Mouse (Mus musculus) hindbrain, embryonic 10.5 days (tissue): ENCODE measurements around the gene Hmcn2. TPM values are rescaled to one million over a fixed set of nuclear protein-coding genes. Genes with fewer than 3 reads are reported as not detected.
A peak's percentile ranks its signal among the peaks of the same experiment; 100 is the strongest.

Experiments
- DNase-seq: peaks from one replicate; pipeline ENCODE4 v3.0.0-alpha.2; 2017; ENCODE audit warnings: low spot score
- H3K27ac ChIP-seq: fragments of 300-500 bp; sonication (generic); 2 replicates; pipeline ENCODE4 v1.5.1; 2016; ENCODE audit warnings: mild to moderate bottlenecking, moderate library complexity
- H3K27me3 ChIP-seq: fragments of 300-500 bp; sonication (generic); 2 replicates; pipeline ENCODE4 v1.6.1; 2016; ENCODE audit warnings: mild to moderate bottlenecking; ENCODE audit not compliant: poor library complexity, insufficient read depth, severe bottlenecking
- H3K36me3 ChIP-seq: fragments of 300-500 bp; sonication (generic); 2 replicates; pipeline ENCODE4 v1.6.1; 2016; ENCODE audit warnings: mild to moderate bottlenecking, moderate library complexity
- H3K4me1 ChIP-seq: fragments of 300-500 bp; sonication (generic); replicated peaks from 2 replicates; pipeline ENCODE4 v1.6.1; 2016; ENCODE audit warnings: mild to moderate bottlenecking
- H3K4me3 ChIP-seq: fragments of 300-500 bp; sonication (generic); 2 replicates; pipeline ENCODE4 v1.5.1; 2016; ENCODE audit warnings: mild to moderate bottlenecking, moderate library complexity
- H3K9me3 ChIP-seq: fragments of 300-500 bp; sonication (generic); 2 replicates; pipeline ENCODE4 v1.6.1; 2016; ENCODE audit warnings: mild to moderate bottlenecking, moderate library complexity
- WGBS: fragments of 180-500 bp; shearing (Covaris S2); methylation state at CpG from one replicate; pipeline ENCODE4 v1.1.7; 2016; 5-methylcytosine and 5-hydroxymethylcytosine counted together
- polyA plus RNA-seq: library from polyadenylated mRNA; unstranded; fragments of >200 nt; fragmentation: Nextera tagmentation; extraction: Ambion mirVana; gene quantifications from 2 replicates; pipeline ENCODE4 v1.2.1, GENCODE M21; 2016

Gene Hmcn2
- polyA plus RNA-seq, 1 experiment from 2014 or later = not detected

DNA sequence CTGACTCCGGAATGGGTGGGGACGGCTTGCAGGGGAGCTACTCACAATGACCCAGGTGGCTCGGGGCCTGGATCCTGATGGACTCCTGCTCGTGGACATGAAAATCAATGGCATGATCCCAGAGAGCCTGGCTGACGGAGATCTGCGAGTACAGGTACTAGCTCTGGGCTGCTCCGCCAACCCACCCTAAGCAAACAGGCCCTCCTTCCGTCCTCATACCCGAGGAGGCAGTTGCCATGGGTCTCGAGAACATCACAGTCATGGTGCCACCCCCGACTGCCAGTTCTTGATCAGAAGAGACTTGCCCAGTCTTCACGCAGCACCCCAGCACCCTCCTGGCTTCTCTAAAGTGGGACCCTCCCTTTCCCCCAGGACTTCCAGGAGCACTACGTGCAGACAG, 138.8 kb downstream of the Hmcn2 start:
- Histone ChIP-seq H3K27ac (no peak overlapping the region), H3K4me3 (no peak overlapping the region), H3K4me1 (peaks cover 63% of the 10 kb centered on the region), H3K27me3 (peaks cover 68% of the 10 kb centered on the region), H3K9me3 (no peaks in the 10 kb centered on the region), H3K36me3 (no peaks in the 10 kb centered on the region)
- 81% methylated on average over 13 of the region's 13 CpGs for WGBS
- no peak for DNase-seq

DNA sequence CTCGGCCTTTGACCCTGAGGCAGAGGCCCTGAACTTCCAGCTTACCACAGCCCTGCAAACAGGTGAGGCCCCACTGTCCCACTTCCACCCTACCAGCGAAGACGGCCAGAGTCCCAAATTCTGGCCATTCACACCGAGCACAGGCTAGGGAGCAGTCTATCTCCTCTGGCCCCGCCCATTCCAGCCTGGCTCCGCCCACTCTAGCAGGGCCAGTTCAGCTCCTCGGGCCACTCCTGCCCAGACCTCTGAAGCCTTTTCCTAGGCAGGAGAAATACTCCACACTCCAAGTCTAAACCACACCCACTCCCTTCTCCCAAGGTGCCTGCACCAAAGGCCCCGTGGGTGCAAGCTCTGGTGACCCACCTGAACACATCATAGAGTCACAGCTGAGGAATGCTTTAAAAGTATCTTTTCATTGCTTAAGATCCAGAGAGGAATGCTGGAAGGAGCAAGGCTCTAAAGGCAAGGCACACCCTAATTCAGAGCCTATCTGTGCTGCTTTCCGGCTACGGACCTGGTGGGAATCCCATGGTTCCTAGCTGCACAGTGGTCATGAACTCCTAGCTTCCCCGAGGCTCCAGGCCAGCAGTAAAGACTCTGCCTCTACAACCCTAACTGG, 139.5 kb downstream of the Hmcn2 start:
- peaks cover 64% of the 10 kb centered on the region for H3K4me1 ChIP-seq
- H3K36me3 ChIP-seq = no peaks in the 10 kb centered on the region
- 37% methylated on average over 11 of the region's 11 CpGs for WGBS
- H3K9me3 ChIP-seq = no peaks in the 10 kb centered on the region
- no peak for DNase-seq
- no peak overlapping the region for H3K4me3 ChIP-seq
- H3K27me3 ChIP-seq = peaks cover 74% of the 10 kb centered on the region
- H3K27ac ChIP-seq = no peak overlapping the region

GRCm38 (mm10) chr2:31454280-31454679, 140.1 kb downstream of the Hmcn2 start:
- H3K27ac ChIP-seq = no peak overlapping the region
- 78% methylated on average over 8 of the region's 8 CpGs for WGBS
- DNase-seq = no peak
- peaks cover 80% of the 10 kb centered on the region for H3K27me3 ChIP-seq
- H3K4me1 ChIP-seq = peaks cover 62% of the 10 kb centered on the region
- no peaks in the 10 kb centered on the region for H3K9me3 ChIP-seq
- H3K36me3 ChIP-seq = no peaks in the 10 kb centered on the region
- no peak overlapping the region for H3K4me3 ChIP-seq

GRCm38 (mm10) chr2:31455418-31455817, 141.2 kb downstream of the Hmcn2 start:
- no peaks in the 10 kb centered on the region for H3K36me3 ChIP-seq
- WGBS = 84% methylated on average over 7 of the region's 7 CpGs
- H3K4me3 ChIP-seq = no peak overlapping the region
- H3K27me3 ChIP-seq = peaks cover 92% of the 10 kb centered on the region
- H3K9me3 ChIP-seq = no peaks in the 10 kb centered on the region
- no peak for DNase-seq
- no peak overlapping the region for H3K27ac ChIP-seq
- H3K4me1 ChIP-seq = peaks cover 62% of the 10 kb centered on the region

DNA sequence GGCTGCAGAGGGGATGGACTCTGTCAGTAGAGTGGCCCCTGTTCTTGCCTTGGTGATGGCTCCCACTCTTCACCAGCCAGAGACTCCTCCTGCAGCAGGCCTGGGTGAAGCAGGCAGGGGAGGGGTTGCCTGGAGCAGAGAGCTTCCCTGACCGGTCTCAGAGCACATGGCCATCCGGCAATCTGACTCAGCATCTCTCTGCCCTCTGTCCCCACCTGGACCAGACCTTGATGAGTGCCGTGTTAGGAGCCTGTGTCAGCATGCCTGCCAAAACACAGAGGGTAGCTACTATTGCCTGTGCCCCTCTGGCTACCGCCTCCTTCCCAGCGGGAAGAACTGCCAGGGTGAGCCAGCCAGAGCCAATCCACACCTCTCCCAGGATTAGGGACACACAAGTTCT, 144.2 kb downstream of the Hmcn2 start:
- Histone ChIP-seq H3K4me3 (no peak overlapping the region), H3K4me1 (peaks cover 37% of the 10 kb centered on the region), H3K36me3 (no peaks in the 10 kb centered on the region), H3K27me3 (peaks cover 97% of the 10 kb centered on the region), H3K27ac (no peak overlapping the region), H3K9me3 (no peaks in the 10 kb centered on the region)
- DNase-seq = no peak
- WGBS = 40% methylated on average over 5 of the region's 5 CpGs

GRCm38 (mm10) chr2:31458989-31459936, 145.0 kb downstream of the Hmcn2 start:
- H3K4me1 ChIP-seq = peaks cover 39% of the 10 kb centered on the region
- no peak for DNase-seq
- 41% methylated on average over 16 of the region's 16 CpGs for WGBS
- peaks cover 98% of the 10 kb centered on the region for H3K27me3 ChIP-seq
- H3K4me3 ChIP-seq = peak overlapping the region; percentile 51
- 0 out of 2 replicates have a peak overlapping the region, but pooled peaks have one; percentile 46 for H3K27ac ChIP-seq
- no peaks in the 10 kb centered on the region for H3K36me3 ChIP-seq
- H3K9me3 ChIP-seq = no peaks in the 10 kb centered on the region

- H3K9me3 ChIP-seq = no peaks in the 10 kb centered on the region
- peaks cover 38% of the 10 kb centered on the region for H3K4me1 ChIP-seq
- H3K4me3 ChIP-seq = peak overlapping the region; percentile 51
- H3K36me3 ChIP-seq = no peaks in the 10 kb centered on the region
- under 1% methylated on average over 48 of the region's 48 CpGs for WGBS
- peak overlapping the region; percentile 46; the same call in 1 of the 2 replicates for H3K27ac ChIP-seq
- DNase-seq = peak; percentile 66
- H3K27me3 ChIP-seq = peaks cover 99% of the 10 kb centered on the region
Observed at GRCm38 (mm10) chr2:31460025-31460571, 145.9 kb downstream of the Hmcn2 start.

DNA sequence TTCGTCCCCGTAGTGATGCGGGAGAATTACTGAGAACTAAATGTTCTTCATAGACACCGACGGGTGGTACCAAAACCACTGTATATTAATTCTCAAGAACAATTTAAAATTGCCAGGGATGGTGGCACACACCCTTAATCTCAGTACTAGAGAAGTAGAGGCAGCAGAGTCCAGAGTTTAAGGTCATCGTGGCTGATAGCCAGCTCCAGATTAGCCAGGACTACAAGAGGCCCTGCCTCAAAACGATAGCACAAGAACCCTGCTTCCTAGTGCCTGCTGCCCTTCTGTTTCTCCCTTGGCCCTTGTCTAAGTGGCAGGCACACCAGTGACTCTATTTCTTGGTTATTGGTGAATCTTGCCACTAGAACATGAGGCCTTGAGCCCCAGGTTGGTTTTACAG, 146.7 kb downstream of the Hmcn2 start:
- peaks cover 38% of the 10 kb centered on the region for H3K4me1 ChIP-seq
- 80% methylated on average over 7 of the region's 7 CpGs for WGBS
- no peaks in the 10 kb centered on the region for H3K36me3 ChIP-seq
- peaks cover 95% of the 10 kb centered on the region for H3K27me3 ChIP-seq
- H3K9me3 ChIP-seq = no peaks in the 10 kb centered on the region
- no peak for DNase-seq
- H3K27ac ChIP-seq = no peak overlapping the region
- no peak overlapping the region for H3K4me3 ChIP-seq

- H3K36me3 ChIP-seq = no peaks in the 10 kb centered on the region
- H3K4me1 ChIP-seq = peaks cover 38% of the 10 kb centered on the region
- no peak overlapping the region for H3K4me3 ChIP-seq
- H3K27me3 ChIP-seq = peaks cover 89% of the 10 kb centered on the region
- DNase-seq = no peak
- no peaks in the 10 kb centered on the region for H3K9me3 ChIP-seq
- H3K27ac ChIP-seq = no peak overlapping the region
- 41% methylated on average over 8 of the region's 8 CpGs for WGBS
Observed at GRCm38 (mm10) chr2:31462051-31462450, 147.8 kb downstream of the Hmcn2 start.

- Histone ChIP-seq H3K27me3 (peaks cover 88% of the 10 kb centered on the region), H3K9me3 (no peaks in the 10 kb centered on the region), H3K4me1 (peaks cover 38% of the 10 kb centered on the region), H3K27ac (no peak overlapping the region), H3K36me3 (no peaks in the 10 kb centered on the region), H3K4me3 (no peak overlapping the region)
- 88% methylated on average over 7 of the region's 7 CpGs for WGBS
- no peak for DNase-seq
Observed at GRCm38 (mm10) chr2:31463253-31463652, 149.0 kb downstream of the Hmcn2 start.

DNA sequence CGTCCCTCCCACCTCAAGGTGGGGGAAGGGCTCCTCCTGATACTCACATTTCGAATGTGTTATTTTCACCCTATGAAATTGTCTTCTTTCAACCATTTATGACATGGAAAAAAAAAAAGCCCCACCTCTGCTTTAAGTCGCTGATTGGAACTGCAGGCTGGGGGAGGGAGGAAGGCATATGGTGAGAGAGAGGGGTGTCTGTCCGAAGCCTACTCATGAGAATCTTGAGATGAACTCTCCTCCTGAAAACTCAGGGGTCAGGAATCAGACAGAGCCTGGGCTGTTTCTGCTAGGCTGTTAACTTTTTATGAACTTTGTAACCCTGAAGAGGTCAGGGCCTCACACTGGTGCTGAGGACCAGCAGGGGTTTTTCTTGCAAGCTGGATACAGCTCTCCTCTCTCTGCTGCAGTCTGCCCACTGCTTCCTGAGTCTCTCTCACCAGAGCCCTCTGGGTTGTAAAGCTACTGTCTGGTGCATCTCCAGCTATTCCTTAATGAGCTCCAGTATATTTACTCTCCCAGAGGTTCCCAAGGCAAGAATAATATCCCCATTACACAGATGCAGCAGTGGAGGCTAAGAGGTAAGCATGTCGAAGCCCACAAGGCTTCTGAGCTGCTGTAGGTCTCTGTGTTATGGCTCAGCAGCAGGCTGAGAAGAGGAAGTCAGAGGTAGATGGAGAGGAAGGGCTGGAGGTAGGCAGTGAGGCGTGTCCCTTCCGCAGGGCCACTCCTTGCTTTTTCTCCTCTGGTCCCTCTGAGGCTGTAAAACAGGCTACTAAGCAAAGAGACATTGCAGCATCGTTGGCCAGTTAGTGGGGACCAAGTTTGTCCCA, 149.7 kb downstream of the Hmcn2 start:
- Histone ChIP-seq H3K4me1 (peaks cover 31% of the 10 kb centered on the region), H3K4me3 (no peak overlapping the region), H3K36me3 (no peaks in the 10 kb centered on the region), H3K27ac (no peak overlapping the region), H3K9me3 (no peaks in the 10 kb centered on the region), H3K27me3 (peaks cover 88% of the 10 kb centered on the region)
- 53% methylated on average over 8 of the region's 8 CpGs for WGBS
- DNase-seq = no peak

DNA sequence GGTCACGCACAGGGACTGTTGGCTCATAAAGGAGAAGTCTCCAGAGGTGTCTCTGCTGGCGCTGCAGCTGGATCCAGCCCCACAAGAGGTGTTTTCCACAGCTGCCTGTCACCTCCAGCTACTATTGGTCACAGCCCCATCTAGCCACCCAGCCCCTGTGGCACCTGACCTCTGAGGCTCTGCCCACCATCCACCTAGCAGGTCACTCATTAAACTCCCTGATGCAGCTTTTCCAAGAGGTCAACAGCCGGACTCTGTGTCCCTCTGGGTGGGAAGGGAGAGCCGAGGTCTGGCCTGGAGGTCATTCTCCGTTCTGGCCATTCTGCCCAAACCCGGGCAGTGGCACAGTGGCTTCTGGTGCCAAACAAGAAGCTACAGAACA, 150.3 kb downstream of the Hmcn2 start:
- WGBS = 69% methylated on average over 6 of the region's 6 CpGs
- no peaks in the 10 kb centered on the region for H3K9me3 ChIP-seq
- no peak overlapping the region for H3K4me3 ChIP-seq
- no peaks in the 10 kb centered on the region for H3K36me3 ChIP-seq
- H3K27ac ChIP-seq = no peak overlapping the region
- DNase-seq = no peak
- peaks cover 88% of the 10 kb centered on the region for H3K27me3 ChIP-seq
- peaks cover 30% of the 10 kb centered on the region for H3K4me1 ChIP-seq
